Mouse (Mus musculus) left cerebral cortex, adult 2 months (tissue): ENCODE data around the gene Sema3d. TPM values are rescaled to one million over a fixed set of nuclear protein-coding genes. Genes with fewer than 3 reads are reported as not detected.
A peak's percentile ranks its signal among the peaks of the same experiment; 100 is the strongest.

ENCODE experiments used
- DNase-seq, 2 experiments: peaks; one replicate each; pipeline ENCODE4 v3.0.0; 2021 to 2022; ENCODE audit warnings: low spot score in 2 of 2, mixed read lengths in 1 of 2; ENCODE audit errors: extremely low spot score in 1 of 2
- H3K27ac ChIP-seq: fragments of 200-600 bp; 2 replicates; pipeline ENCODE4 v1.8.1; 2022
- H3K4me3 ChIP-seq: fragments of 200-600 bp; 2 replicates; pipeline ENCODE4 v1.8.1; 2022
- CTCF ChIP-seq: fragments of 200-600 bp; IDR thresholded peaks from 2 replicates; pipeline ENCODE4 v1.8.1; 2022; ENCODE audit warnings: antibody characterized with exemption, mild to moderate bottlenecking, moderate library complexity
- intact Hi-C: fragments of 180-260 bp; cut with DNase I; formaldehyde crosslinking; loops from one replicate; pipeline ENCODE4 v1.15.1; 2025
- long read RNA-seq, 2 experiments: library from polyadenylated mRNA; stranded (forward); transcript quantifications; one replicate each; pipeline ENCODE4 v2.0.0; 2021; ENCODE audit warnings: borderline mapping rate in 2 of 2
- total RNA-seq, 2 experiments: library from RNA; stranded (reverse); gene quantifications; 2 replicates each; pipeline ENCODE4 v1.2.3; 2021

The Sema3d gene
- total RNA-seq: 1 to 10 TPM; 4.4 to 5.7 TPM
- long read RNA-seq, experiment 1, full-length matches to known transcripts: 2 of 3 reads
- long read RNA-seq, experiment 1, partial matches to known transcripts: 1 of 3 reads
- long read RNA-seq, experiment 1, other reads (novel, unspliced or antisense): 0 of 3 reads
- long read RNA-seq, experiment 2, full-length matches to known transcripts: 1 of 3 reads
- long read RNA-seq, experiment 2, partial matches to known transcripts: 0 of 3 reads
- long read RNA-seq, experiment 2, other reads (novel, unspliced or antisense): 2 of 3 reads

DNA sequence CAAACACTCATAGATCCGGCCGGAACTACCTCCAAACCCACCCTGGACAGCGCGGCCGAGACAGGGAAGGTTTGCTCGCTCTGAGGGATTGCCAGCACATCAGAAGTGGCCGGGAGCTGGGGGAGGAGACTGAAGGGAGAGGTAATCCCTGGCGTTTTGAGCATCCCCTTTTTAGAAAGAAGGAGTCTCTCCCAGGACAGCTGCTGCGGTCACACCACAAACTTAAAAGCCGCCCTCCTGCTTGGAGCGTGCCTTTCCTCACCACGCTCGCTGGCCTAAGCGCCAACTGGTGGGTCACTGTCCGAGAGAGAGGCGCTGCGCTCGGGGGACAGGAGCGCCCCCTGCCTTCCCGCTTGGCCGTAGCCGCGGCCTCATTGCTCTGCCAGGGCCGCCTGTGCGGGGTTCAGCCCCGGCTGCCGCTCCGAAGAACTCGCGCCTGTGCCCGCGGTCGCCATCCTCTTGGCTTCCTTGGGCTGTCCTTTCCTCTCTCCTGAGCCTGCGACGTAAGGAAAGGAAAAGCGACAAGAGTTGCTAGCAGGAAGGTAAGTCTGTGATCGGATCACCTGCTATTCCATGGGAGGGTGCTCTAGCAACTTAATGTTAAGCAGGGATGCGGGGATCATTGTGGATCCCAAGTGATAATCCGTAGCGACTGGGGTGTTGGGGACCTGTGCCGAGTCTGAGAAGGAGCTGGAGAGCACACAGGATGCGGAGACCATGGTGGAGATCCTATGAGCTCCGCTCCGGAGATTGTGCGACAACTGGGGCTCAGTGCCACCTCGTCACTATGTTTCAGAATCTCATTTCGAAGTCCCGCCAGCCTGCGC lies at the start of gene Sema3d:
Gene Sema3d, plus strand, starts transcription at position 253 of the 827 bp plus-strand sequence.
- Histone ChIP-seq H3K4me3 (peak within 1 kb of the TSS; percentile 66), H3K27ac (no peak within 1 kb of the TSS; the same call in 1 of the 2 replicates)
- TF ChIP-seq CTCF: peak; percentile 86
- DNase-seq: peak; percentile 71 to 77
- intact Hi-C loops: loop anchor here (2.0 to 5.0 kb wide), 2 partner anchors 159 to 353 kb away; no protein-coding TSS in a partner anchor

DNA sequence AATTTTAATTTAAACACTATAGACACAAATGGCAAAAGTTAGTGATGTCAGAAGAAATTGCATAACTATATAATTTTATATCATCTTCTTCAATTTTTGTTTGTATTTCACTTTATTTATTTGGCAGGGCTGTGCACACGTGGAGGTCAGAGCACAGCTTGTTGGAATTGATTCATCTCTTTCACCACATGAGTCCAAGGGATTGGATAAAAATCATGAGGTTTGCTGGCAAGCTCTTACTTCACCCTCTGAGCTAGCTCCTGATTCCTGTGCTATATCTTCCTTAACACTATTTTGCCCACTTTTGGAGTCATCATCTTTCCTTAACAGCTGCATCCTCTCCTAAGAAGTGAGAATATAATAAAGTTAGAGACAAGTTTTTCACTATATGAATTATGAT lies 5.9 kb upstream of the Sema3d start:
- DNase-seq: no peak
- intact Hi-C loops: no loop called here
- no peak overlapping the region for H3K27ac ChIP-seq
- TF ChIP-seq CTCF: no peak
- H3K4me3 ChIP-seq: no peak overlapping the region

DNA sequence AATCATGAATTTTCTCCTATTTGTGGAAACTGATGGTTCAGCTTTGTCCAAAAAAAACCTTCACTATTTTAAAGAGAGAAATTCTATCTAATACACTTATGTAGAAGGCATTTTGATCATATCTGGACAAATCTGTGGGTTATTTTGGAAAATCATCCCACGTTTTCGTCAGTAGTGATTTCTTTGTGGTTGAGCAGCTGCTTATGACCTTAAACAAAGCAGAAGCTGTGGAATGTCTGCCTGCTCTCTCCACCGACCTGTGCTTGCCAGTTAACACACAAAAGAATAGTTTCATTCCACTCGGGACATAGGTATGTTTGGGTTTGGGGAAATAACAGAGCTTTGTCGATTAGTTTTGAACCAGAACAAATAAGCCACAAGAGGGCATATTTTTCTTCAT lies 4.3 kb upstream of the Sema3d start:
- no peak overlapping the region for H3K27ac ChIP-seq
- intact Hi-C loops: no loop called here
- no peak for DNase-seq
- H3K4me3 ChIP-seq: no peak overlapping the region
- TF ChIP-seq CTCF: peak; percentile 20

DNA sequence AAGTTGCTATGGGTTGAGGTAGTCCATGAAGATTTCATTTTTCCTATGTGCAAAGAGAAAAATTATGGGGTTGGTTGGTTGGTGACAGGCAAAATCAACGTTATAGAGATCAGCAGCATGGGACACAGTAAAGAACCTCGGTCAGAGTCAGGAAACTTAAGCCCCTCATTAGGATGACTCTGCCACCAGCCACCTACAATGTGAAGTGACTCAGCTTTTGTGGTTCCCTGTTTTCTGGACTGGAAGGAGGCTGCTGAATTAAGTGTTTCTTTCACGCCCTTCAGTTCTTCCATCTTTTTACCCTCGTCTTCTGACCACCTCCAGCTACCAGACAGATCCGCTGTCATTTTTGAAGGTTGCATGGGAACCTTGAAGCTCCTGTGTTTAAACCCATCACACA lies 1.2 kb upstream of the Sema3d start:
- H3K27ac ChIP-seq: no peak overlapping the region
- DNase-seq: no peak
- no peak overlapping the region for H3K4me3 ChIP-seq
- no peak for TF ChIP-seq CTCF
- intact Hi-C loops: loop anchor here (2.0 to 5.0 kb wide), 2 partner anchors 160 to 351 kb away; no protein-coding TSS in a partner anchor

DNA sequence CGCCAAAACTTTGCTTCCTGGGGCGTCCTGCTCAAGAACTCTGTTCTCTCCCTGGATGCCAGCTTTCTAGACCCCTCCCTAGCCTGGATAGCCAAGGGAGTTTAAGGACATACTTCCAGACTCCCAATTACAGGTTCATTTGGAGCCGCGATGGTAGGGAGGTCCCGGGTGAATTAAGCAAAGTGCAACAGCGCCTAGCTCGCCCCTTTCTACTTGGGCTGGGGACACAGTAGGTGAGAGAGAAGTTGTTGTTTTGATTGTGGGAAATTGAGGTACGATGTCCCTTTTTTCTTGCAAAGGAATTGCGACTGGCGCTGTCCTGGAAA lies 738 bp downstream of the Sema3d start:
- no peak for DNase-seq
- intact Hi-C loops: loop anchor here (2.0 to 5.0 kb wide), 2 partner anchors 158 to 353 kb away; no protein-coding TSS in a partner anchor
- TF ChIP-seq CTCF: no peak

DNA sequence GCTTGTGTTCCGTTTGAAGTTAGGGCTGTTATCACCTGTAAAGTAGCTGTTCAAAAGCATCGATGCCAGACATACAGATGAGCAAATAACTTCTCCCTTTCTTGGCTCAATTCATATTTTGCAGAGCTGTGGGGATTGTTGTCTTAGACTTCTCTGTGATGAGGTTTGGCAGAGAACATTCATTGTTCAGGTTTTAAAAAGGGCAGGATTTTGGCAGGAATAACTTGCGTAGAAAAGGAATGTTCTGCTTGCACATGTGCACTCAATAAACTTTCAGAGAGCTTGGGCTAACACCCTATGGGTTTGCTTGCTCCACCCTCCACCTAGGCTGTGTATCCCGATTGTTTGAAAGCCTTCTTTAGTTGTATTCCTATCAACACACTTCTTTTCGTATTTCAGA lies 9.5 kb downstream of the Sema3d start:
- DNase-seq: no peak
- no peak for TF ChIP-seq CTCF
- intact Hi-C loops: no loop called here
- no peak overlapping the region for H3K27ac ChIP-seq
- no peak overlapping the region for H3K4me3 ChIP-seq

More for the DNA sequence above, 738 bp downstream of the Sema3d start:
- H3K27ac ChIP-seq: no peak overlapping the region
- H3K4me3 ChIP-seq: peak overlapping the region; percentile 66

DNA sequence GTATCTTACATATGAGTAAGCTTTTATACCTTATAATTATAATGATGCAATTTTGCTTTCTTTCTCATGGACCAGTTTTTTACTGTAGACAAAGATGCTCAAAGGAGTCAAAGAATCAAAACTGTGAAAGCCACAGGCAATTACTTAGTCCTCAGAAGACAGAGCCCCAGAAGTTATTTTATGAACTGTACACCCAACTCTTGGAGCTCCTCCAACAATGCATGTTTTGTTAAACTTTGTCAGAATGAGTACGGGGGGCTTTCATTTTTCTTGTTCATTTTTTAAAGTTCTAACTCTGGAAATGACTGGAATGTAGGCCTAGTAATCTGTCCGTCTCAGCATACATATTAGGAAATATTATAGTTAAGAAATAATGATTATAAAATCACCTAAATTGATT lies 16.1 kb downstream of the Sema3d start:
- no peak for TF ChIP-seq CTCF
- no peak overlapping the region for H3K4me3 ChIP-seq
- DNase-seq: no peak
- intact Hi-C loops: no loop called here
- H3K27ac ChIP-seq: no peak overlapping the region

DNA sequence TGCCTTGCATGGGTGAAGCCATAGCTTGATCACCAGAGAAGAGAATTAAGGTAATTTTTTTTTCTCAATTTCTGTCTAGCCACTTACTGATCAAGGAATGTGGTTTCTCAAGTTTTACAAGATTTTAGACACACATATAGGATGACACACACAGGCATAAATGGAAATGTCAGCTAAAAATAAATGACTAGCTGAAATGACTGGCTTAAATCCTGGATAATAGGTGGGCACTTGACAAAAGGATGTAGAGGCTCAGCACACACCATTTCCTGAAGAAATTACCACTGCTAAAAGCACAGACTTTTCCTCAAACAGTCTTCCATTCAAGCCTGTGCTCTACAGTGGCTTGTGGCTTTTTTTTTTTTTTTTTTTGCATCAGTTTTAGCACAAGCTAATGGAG lies 21.0 kb downstream of the Sema3d start:
- DNase-seq: no peak
- Histone ChIP-seq H3K4me3 (no peak overlapping the region), H3K27ac (no peak overlapping the region)
- TF ChIP-seq CTCF: no peak
- intact Hi-C loops: no loop called here

DNA sequence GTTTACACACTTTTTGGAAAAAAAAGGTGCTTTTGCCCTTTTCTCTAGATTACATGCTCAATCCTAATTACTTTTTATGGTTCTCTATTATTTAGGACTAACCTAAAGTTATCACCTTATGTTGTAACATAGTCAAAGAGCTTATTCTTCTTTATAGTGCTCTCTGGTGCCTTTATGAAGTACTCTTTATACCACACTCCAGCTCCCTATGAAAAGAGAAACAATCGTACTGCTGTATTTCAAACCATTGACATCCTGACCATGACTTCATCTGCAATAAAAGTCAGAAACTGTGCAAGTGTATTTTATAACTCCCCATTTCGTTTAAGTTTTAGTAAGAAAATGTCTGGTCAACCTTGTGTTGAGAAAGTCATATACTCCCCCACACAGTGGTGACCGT lies 29.4 kb downstream of the Sema3d start:
- intact Hi-C loops: no loop called here
- no peak for TF ChIP-seq CTCF
- no peak for DNase-seq
- Histone ChIP-seq H3K4me3 (no peak overlapping the region), H3K27ac (no peak overlapping the region)

DNA sequence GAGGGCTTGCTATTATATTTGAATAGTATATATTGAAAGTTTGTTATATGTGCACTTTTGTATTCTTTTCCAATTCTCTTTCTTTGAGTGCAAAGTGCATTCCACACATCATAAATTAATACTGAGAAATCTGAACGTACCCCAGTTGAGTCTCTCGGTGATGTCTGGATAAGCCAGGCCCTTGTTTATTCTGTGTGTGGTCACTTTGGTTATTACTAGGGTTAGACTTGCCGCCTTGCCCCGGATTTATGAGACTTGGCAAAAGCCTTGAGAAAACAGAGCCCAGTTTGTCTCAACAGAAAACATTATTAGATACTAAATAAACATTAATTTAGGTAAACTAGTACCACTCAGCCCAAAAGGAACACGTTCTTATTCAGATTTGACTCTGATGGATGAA lies 40.1 kb downstream of the Sema3d start:
- no peak overlapping the region for H3K4me3 ChIP-seq
- no peak overlapping the region for H3K27ac ChIP-seq
- intact Hi-C loops: no loop called here
- no peak for DNase-seq
- TF ChIP-seq CTCF: no peak

DNA sequence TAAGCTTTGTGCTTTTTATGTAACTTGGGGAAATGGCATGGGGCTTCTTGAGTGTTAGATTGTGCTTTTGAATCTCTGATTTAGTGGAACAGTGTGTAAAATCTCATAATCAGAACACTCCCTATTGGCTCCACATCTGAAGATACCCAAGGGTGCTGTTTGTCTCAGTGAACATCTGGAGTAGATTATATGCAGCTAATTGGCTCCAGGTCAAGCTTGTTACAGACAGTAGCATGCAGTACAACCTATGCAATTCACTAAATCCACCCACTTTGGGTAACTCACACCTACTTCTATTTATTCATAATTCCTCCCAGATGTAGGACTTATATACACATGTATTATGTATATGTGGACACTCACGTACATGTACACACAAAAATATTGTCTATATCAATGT lies 58.6 kb downstream of the Sema3d start:
- no peak for TF ChIP-seq CTCF
- intact Hi-C loops: no loop called here
- Histone ChIP-seq H3K4me3 (no peak overlapping the region), H3K27ac (no peak overlapping the region)
- DNase-seq: no peak
